ENCODE assay signal across 19 mouse cellular contexts in the genomic region with DNA sequence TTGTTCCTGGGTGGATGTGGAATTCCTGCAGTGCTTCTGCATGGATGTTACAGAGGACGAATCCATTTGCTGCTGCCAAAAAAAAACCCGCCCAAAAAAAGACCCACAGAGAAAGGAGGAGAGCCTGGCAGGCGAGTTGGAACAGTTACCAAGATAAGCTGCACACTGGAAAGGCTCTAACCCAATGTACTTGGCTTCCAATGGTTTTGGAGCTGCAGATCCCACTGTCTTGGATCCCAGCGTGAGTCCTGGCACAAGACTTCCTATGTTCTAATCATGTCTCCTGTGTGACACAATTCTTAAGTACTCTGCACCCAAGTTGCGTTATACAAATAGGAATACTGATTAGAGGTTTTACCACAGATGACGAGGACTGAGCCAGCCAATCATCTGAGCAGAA.
A peak's percentile ranks its signal among the peaks of the same experiment; 100 is the strongest.
DNase-seq lines count a peak whose midpoint lies in the region; ATAC-seq and TF ChIP-seq lines count a peak whose summit lies in the region.
"Had no signal": no experiment of that assay in that cellular context is flagged by ENCODE, and none has a peak within 500 bp of the region (broad histone marks: within the 10 kb centered on the region; RNA-seq: fewer than 3 reads in every experiment).

No protein-coding gene starts in this region.

- H3K4me1 ChIP-seq in lung, postnatal 0 days (ENCODE audit: insufficient read depth, low read depth, low read length): no peaks in the 10 kb centered on the region
- no peaks in the 10 kb centered on the region for H3K4me1 ChIP-seq in heart, postnatal 0 days (ENCODE audit: control insufficient read depth, insufficient read depth)
- no peaks in the 10 kb centered on the region for H3K4me1 ChIP-seq in midbrain, embryonic 11.5 days (ENCODE audit: control insufficient read depth, insufficient read depth, low read length)
- H3K4me1 ChIP-seq: embryonic facial prominence, embryonic 15.5 days; forebrain, embryonic 10.5 days; heart, embryonic 15.5 days; hindbrain, embryonic 15.5 days had no signal

- H3K27me3 ChIP-seq in lung, postnatal 0 days (replicated peaks; ENCODE audit: insufficient read depth, low read length): no peaks in the 10 kb centered on the region
- H3K27me3 ChIP-seq in heart, postnatal 0 days (ENCODE audit: control insufficient read depth, insufficient read depth, low read length): no peaks in the 10 kb centered on the region
- H3K27me3 ChIP-seq in midbrain, embryonic 11.5 days (ENCODE audit: control insufficient read depth, insufficient read depth, low read length): no peaks in the 10 kb centered on the region
- H3K27me3 ChIP-seq: embryonic facial prominence, embryonic 15.5 days; heart, embryonic 15.5 days; hindbrain, embryonic 15.5 days had no signal

- TF ChIP-seq CTCF in lung, postnatal 0 days (IDR thresholded peaks at IDR 0.05): no peak
- no peak for TF ChIP-seq CTCF in heart, postnatal 0 days (IDR thresholded peaks at IDR 0.05; ENCODE audit: low read depth)

- no peak overlapping the region for H3K4me3 ChIP-seq in lung, postnatal 0 days (ENCODE audit: low read depth, low read length)
- no peak overlapping the region for H3K4me3 ChIP-seq in heart, postnatal 0 days (ENCODE audit: low read depth, low read length)
- H3K4me3 ChIP-seq in midbrain, embryonic 11.5 days (ENCODE audit: low read depth, low read length): no peak overlapping the region
- H3K4me3 ChIP-seq: embryonic facial prominence, embryonic 15.5 days; forebrain, embryonic 10.5 days; heart, embryonic 15.5 days; hindbrain, embryonic 15.5 days had no signal

- peak; percentile 40 for DNase-seq in gastrocnemius, postnatal 25 days
- no peak for DNase-seq in gastrocnemius, adult 8-10 months (ENCODE audit: low spot score in 2 of 2)
- DNase-seq in lung, postnatal 14 days: peak; percentile 8
- DNase-seq in lung, postnatal 0 days (ENCODE audit: low spot score): no peak
- DNase-seq in heart, postnatal 0 days (ENCODE audit: low spot score): no peak
- peak; percentile 30 to 37 for DNase-seq in heart, postnatal 36 days
- DNase-seq in midbrain, embryonic 11.5 days (ENCODE audit: low spot score, missing footprints): no peak
- DNase-seq: adrenal gland, postnatal 25 days; cerebellum, adult 9-11 months; embryo, embryonic 11 days; kidney, adult 18-20 months; kidney, postnatal 25 days; lung, adult 18-20 months; midbrain, embryonic 14.5 days; spleen, adult 18-20 months had no signal

- H3K9ac ChIP-seq in lung, postnatal 0 days (replicated peaks; ENCODE audit: low read depth): no peak overlapping the region
- no peak overlapping the region for H3K9ac ChIP-seq in heart, postnatal 0 days (replicated peaks; ENCODE audit: low read depth, low read length)
- H3K9ac ChIP-seq in midbrain, embryonic 11.5 days (ENCODE audit: low read length): no peak overlapping the region
- H3K9ac ChIP-seq: embryonic facial prominence, embryonic 15.5 days; heart, embryonic 15.5 days; hindbrain, embryonic 15.5 days had no signal

- intact Hi-C loops in heart, postnatal 36 days (cut with DNase I): loop anchor here (5.0 kb wide), 2 partner anchors 45 to 65 kb away; no protein-coding TSS in a partner anchor

- 61% methylated on average over 6 of the region's 6 CpGs for WGBS in lung, postnatal 0 days
- WGBS in heart, postnatal 0 days: 32% methylated on average over 6 of the region's 6 CpGs
- 84% methylated on average over 6 of the region's 6 CpGs for WGBS in midbrain, embryonic 11.5 days

- no peaks in the 10 kb centered on the region for H3K36me3 ChIP-seq in lung, postnatal 0 days (ENCODE audit: insufficient read depth, low read length)
- no peaks in the 10 kb centered on the region for H3K36me3 ChIP-seq in heart, postnatal 0 days (replicated peaks; ENCODE audit: control insufficient read depth, insufficient read depth, low read length)
- H3K36me3 ChIP-seq in midbrain, embryonic 11.5 days (ENCODE audit: control insufficient read depth, insufficient read depth, low read length): no peaks in the 10 kb centered on the region
- H3K36me3 ChIP-seq: embryonic facial prominence, embryonic 15.5 days; forebrain, embryonic 10.5 days; heart, embryonic 15.5 days; hindbrain, embryonic 15.5 days had no signal

- TF ChIP-seq EP300 in lung, postnatal 0 days (IDR thresholded peaks at IDR 0.05): no peak
- TF ChIP-seq EP300 in heart, postnatal 0 days (IDR thresholded peaks at IDR 0.05; ENCODE audit: low read depth): no peak

- no peak for ATAC-seq in lung, postnatal 0 days
- 0 out of 2 replicates have a peak, but pooled peaks have one; percentile 30 for ATAC-seq in heart, postnatal 0 days (ENCODE audit: insufficient read depth, low read depth)
- no peak for ATAC-seq in midbrain, embryonic 11.5 days (ENCODE audit: low FRiP score)

- no peaks in the 10 kb centered on the region for H3K9me3 ChIP-seq in lung, postnatal 0 days (ENCODE audit: low read length)
- no peaks in the 10 kb centered on the region for H3K9me3 ChIP-seq in heart, postnatal 0 days (replicated peaks; ENCODE audit: control insufficient read depth, low read length)
- no peaks in the 10 kb centered on the region for H3K9me3 ChIP-seq in midbrain, embryonic 11.5 days (ENCODE audit: control insufficient read depth, low read length)
- H3K9me3 ChIP-seq: embryonic facial prominence, embryonic 15.5 days; forebrain, embryonic 10.5 days; heart, embryonic 15.5 days; hindbrain, embryonic 15.5 days had no signal

- H3K4me2 ChIP-seq in lung, postnatal 0 days (replicated peaks; ENCODE audit: low read depth, low read length): no peak overlapping the region
- H3K4me2 ChIP-seq in heart, postnatal 0 days (ENCODE audit: low read depth, low read length): no peak overlapping the region
- H3K4me2 ChIP-seq in midbrain, embryonic 11.5 days: no peak overlapping the region
- H3K4me2 ChIP-seq: embryonic facial prominence, embryonic 15.5 days; heart, embryonic 15.5 days; hindbrain, embryonic 15.5 days had no signal

- H3K27ac ChIP-seq in lung, postnatal 0 days (ENCODE audit: low read length): no peak overlapping the region
- H3K27ac ChIP-seq in heart, postnatal 0 days (ENCODE audit: low read depth): no peak overlapping the region
- no peak overlapping the region for H3K27ac ChIP-seq in midbrain, embryonic 11.5 days (ENCODE audit: low read depth, low read length)
- H3K27ac ChIP-seq: embryonic facial prominence, embryonic 15.5 days; forebrain, embryonic 10.5 days; hindbrain, embryonic 15.5 days had no signal

Comparison
In these comparisons a context has a peak if more than half of its experiments do, and no peak if none do; other contexts are left out.
1. DNase-seq: peak in gastrocnemius, postnatal 25 days (single experiment), lung, postnatal 14 days (single experiment) and heart, postnatal 36 days (2 of 2); none in gastrocnemius, adult 8-10 months (0 of 2), lung, postnatal 0 days (single experiment), heart, postnatal 0 days (single experiment) and midbrain, embryonic 11.5 days (single experiment).